Mouse (Mus musculus) forebrain, postnatal 0 days (tissue): Measurements from ENCODE around the gene Gm19402. TPM values are rescaled to one million over a fixed set of nuclear protein-coding genes. Genes with fewer than 3 reads are reported as not detected.
"Not testable (repeated sequence)": the region's sequence is repeated elsewhere in the genome, so short reads cannot be mapped to it uniquely, and the experiment has no call there.

Source experiments
- ATAC-seq: fragments of 200-750 bp; cut with Nextera tagmentation; 2 replicates; pipeline ENCODE4 v1.8.0; 2017; ENCODE audit warnings: mild to moderate bottlenecking, moderate library complexity
- DNase-seq: peaks from one replicate; pipeline ENCODE4 v3.0.0-alpha.2; 2015
- H3K27ac ChIP-seq: fragments of 300-500 bp; sonication (generic); 2 replicates; pipeline ENCODE4 v1.5.1; 2014; ENCODE audit warnings: low read depth, mild to moderate bottlenecking, antibody characterized with exemption, low read length, moderate library complexity, mixed read lengths
- H3K27me3 ChIP-seq: fragments of 300-500 bp; sonication (generic); 2 replicates; pipeline ENCODE4 v1.6.1; 2014; ENCODE audit warnings: mild to moderate bottlenecking, low read length, mixed read lengths; ENCODE audit not compliant: insufficient read depth
- H3K36me3 ChIP-seq: fragments of 300-500 bp; sonication (generic); 2 replicates; pipeline ENCODE4 v1.6.1; 2014; ENCODE audit warnings: mild to moderate bottlenecking, moderate library complexity; ENCODE audit not compliant: insufficient read depth
- H3K4me1 ChIP-seq: fragments of 300-500 bp; sonication (generic); 2 replicates; pipeline ENCODE4 v1.6.1; 2014; ENCODE audit warnings: antibody characterized with exemption; ENCODE audit not compliant: insufficient read depth
- H3K4me2 ChIP-seq: fragments of 300-500 bp; sonication (generic); 2 replicates; pipeline ENCODE4 v1.6.1; 2014; ENCODE audit warnings: low read depth, mild to moderate bottlenecking, moderate library complexity
- H3K4me3 ChIP-seq: fragments of 300-500 bp; sonication (generic); 2 replicates; pipeline ENCODE4 v1.5.1; 2014; ENCODE audit warnings: low read depth, low read length, mixed read lengths
- H3K9ac ChIP-seq: fragments of 300-500 bp; sonication (generic); 2 replicates; pipeline ENCODE4 v1.6.1; 2014; ENCODE audit warnings: mild to moderate bottlenecking
- H3K9me3 ChIP-seq: fragments of 300-500 bp; sonication (generic); 2 replicates; pipeline ENCODE4 v1.6.1; 2016; ENCODE audit warnings: low read length
- CTCF ChIP-seq: sonication (generic); IDR thresholded peaks from 2 replicates; pipeline ENCODE4 v1.5.1; 2016; ENCODE audit warnings: antibody characterized with exemption, control low read depth, low read depth
- WGBS: fragments of 180-500 bp; shearing (Covaris S2); extraction: QIAGEN DNeasy Blood & Tissue Kit; methylation state at CpG from one replicate; pipeline ENCODE4 v1.1.7; 2014; 5-methylcytosine and 5-hydroxymethylcytosine counted together
- polyA plus RNA-seq: library from polyadenylated mRNA; unstranded; fragments of >200 nt; fragmentation: Nextera tagmentation; extraction: Ambion mirVana; gene quantifications from 2 replicates; pipeline ENCODE4 v1.2.1, GENCODE M21; 2015
- total RNA-seq: library from RNA; depleted of rRNA; stranded (reverse); fragments of >200 nt; gene quantifications from 2 replicates; pipeline ENCODE4 v1.2.3, GENCODE M21; 2014

Gm19402 gene
- total and polyA plus RNA-seq, 2 experiments from 2014 or later, result not detected

DNA sequence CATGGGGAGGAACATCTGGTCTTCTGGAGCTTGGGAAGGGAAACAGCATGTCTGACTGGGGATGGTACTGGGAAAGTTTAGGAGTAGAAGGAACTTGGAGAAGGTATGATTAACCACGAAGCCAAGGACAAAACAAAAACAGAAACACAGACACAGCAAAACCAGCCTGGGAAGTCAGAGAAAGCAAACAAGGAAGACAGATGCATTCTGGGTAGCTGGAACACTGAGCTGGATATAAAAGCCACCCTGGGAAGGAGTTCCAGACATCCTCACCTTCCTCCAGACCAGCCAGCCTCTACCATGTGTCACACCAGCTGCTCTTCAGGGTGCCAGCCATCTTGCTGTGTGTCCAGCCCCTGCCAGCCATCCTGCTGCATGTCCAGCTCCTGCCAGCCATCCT is 24.9 kb upstream of the Gm19402 start, which contains the start of gene Gm10142:
Gm10142 (plus strand) TSS at position 301 of the 400 bp plus-strand sequence.
- H3K27ac ChIP-seq, result no peak within 1 kb of the TSS
- no peaks in the 10 kb centered on the region for H3K36me3 ChIP-seq
- ATAC-seq (no peak), DNase-seq (no peak)
- H3K4me1 ChIP-seq, result no peaks in the 10 kb centered on the region
- H3K4me2 ChIP-seq, result no peak within 1 kb of the TSS
- no peak within 1 kb of the TSS for H3K4me3 ChIP-seq
- no peaks in the 10 kb centered on the region for H3K9me3 ChIP-seq
- no peak for TF ChIP-seq CTCF
- WGBS, result 96% methylated on average over 1 of the region's 1 CpGs
- no peaks in the 10 kb centered on the region for H3K27me3 ChIP-seq
- H3K9ac ChIP-seq, result no peak within 1 kb of the TSS

DNA sequence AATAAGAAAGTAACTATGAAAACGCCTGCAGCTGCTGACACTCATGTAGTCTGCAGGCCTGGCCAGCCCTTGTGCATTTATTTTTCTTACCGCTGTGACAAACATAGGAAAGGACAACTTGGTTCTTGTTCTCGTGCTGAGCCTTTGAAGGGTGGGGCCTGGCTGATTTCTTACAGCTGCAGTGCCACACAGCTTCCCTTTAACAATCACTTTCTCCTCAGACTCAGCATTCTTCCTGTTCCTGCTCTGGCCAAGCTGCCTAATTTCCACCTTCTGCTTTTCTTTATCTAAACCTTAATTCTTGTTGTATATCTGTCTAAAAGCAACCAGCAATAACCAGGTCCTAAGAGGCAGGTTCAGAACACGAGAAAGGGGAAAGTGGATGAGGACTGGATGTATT is 23.2 kb upstream of the Gm19402 start:
- TF ChIP-seq CTCF, result no peak
- H3K27me3 ChIP-seq, result no peaks in the 10 kb centered on the region
- no peak overlapping the region for H3K4me3 ChIP-seq
- no peaks in the 10 kb centered on the region for H3K36me3 ChIP-seq
- no peaks in the 10 kb centered on the region for H3K4me1 ChIP-seq
- no peaks in the 10 kb centered on the region for H3K9me3 ChIP-seq
- WGBS, result 74% methylated on average over 4 of the region's 4 CpGs
- no peak overlapping the region for H3K4me2 ChIP-seq
- DNase-seq (no peak), ATAC-seq (no peak)
- no peak overlapping the region for H3K27ac ChIP-seq
- no peak overlapping the region for H3K9ac ChIP-seq

DNA sequence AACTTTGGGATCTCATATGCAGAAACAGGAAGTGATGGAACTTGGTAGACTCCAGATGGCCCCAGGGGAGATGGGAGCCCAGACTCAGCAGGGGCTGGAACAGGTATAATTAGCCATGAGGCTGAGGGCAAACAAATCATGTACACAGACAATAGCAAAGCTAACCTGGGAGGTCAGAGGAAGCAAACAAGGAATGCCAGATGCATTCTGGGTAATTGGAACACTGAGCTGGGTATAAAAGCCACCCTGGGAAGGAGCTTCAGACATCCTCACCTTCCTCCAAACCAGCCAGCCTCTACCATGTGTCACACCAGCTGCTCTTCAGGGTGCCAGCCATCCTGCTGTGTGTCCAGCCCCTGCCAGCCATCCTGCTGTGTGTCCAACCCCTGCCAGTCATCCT is 20.6 kb upstream of the Gm19402 start, which contains the start of gene Gm10024:
Gm10024 (plus strand) TSS at position 301 of the 400 bp plus-strand sequence.
- not testable (repeated sequence) for H3K4me3 ChIP-seq, H3K27me3 ChIP-seq, H3K4me2 ChIP-seq, H3K9me3 ChIP-seq, H3K4me1 ChIP-seq, ATAC-seq, H3K9ac ChIP-seq, H3K36me3 ChIP-seq, H3K27ac ChIP-seq, DNase-seq

DNA sequence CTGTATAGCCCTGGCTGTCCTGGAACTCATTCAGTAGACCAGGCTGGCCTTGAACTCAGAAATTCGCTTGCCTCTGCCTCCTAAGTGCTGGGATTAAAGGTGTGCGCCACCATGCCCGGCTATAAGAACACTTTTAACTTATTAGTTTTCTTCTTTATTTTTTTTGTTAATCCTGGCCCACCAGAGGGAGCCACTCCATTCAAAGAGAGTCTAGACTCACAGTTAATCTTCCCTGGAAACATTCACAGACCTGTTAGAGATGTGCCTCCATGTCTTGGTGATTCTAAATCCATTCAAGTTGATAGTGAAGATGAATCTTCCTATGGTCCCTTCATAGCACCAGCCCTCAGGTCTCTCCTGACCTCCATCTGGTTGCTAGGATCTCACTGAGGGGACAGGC is 19.3 kb upstream of the Gm19402 start:
- Histone ChIP-seq H3K27ac (no peak overlapping the region), H3K9ac (no peak overlapping the region), H3K27me3 (no peaks in the 10 kb centered on the region), H3K36me3 (no peaks in the 10 kb centered on the region), H3K4me2 (no peak overlapping the region), H3K9me3 (no peaks in the 10 kb centered on the region), H3K4me3 (no peak overlapping the region), H3K4me1 (no peaks in the 10 kb centered on the region)
- ATAC-seq, result no peak
- TF ChIP-seq CTCF, result peak; percentile 40; the same call in 1 of the 2 replicates
- no peak for DNase-seq
- 75% methylated on average over 3 of the region's 3 CpGs for WGBS

DNA sequence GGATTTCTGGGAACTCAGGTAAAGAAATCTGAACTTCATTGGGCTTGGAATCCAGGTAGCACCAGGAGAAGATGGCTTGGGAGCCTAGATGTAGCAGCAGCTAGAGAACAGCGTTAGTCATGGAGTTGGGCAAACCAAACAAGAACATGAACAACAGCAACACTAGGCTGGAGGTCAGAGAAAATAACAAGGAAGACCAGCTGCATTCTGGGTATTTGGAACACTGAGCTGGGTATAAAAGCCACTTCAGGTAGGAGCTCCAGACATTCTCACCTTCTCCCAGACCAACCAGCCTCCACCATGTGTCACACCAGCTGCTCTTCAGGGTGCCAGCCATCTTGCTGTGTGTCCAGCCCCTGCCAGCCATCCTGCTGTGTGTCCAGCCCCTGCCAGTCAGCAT is 15.8 kb upstream of the Gm19402 start, which contains the start of gene Gm10272:
Gm10272 (plus strand) TSS at position 301 of the 400 bp plus-strand sequence.
- ATAC-seq, result no peak
- no peaks in the 10 kb centered on the region for H3K27me3 ChIP-seq

DNA sequence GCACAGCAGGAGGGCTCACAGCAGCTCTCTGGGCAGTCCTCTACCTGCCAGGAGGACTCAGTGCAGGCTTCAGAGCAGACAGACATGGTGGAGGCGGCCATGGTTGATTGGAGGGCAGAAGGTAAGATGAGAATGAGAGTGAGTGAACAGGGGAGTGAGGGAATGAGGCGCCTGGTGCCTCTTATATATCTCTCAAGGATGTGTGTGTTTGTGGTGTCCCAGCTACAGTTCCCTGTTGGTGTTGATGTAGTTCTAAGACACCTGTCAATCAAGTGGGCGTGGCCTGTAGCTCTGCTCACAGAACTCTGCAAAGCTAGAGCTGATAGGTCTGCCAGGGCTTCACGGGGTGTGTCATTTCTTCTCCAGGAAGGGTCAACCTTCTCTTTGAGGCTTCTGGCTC is 6.6 kb upstream of the Gm19402 start, which contains the start of gene Gm9508:
Gm9508 (minus strand) TSS at position 101 of the 400 bp plus-strand sequence.
- Histone ChIP-seq H3K4me1 (no peaks in the 10 kb centered on the region), H3K4me2 (no peak within 1 kb of the TSS), H3K27me3 (no peaks in the 10 kb centered on the region), H3K36me3 (no peaks in the 10 kb centered on the region), H3K9me3 (no peaks in the 10 kb centered on the region; the same call in 1 of the 2 replicates), H3K27ac (no peak within 1 kb of the TSS), H3K9ac (no peak within 1 kb of the TSS), H3K4me3 (no peak within 1 kb of the TSS)
- DNase-seq (no peak), ATAC-seq (no peak)
- WGBS, result 46% methylated on average over 4 of the region's 4 CpGs
- no peak for TF ChIP-seq CTCF

More for the DNA sequence above, 15.8 kb upstream of the Gm19402 start, which contains the start of gene Gm10272:
- no peak within 1 kb of the TSS for H3K4me2 ChIP-seq
- H3K4me3 ChIP-seq, result no peak within 1 kb of the TSS
- DNase-seq, result no peak
- 93% methylated on average over 1 of the region's 1 CpGs for WGBS
- TF ChIP-seq CTCF, result no peak
- H3K4me1 ChIP-seq, result no peaks in the 10 kb centered on the region
- no peaks in the 10 kb centered on the region for H3K9me3 ChIP-seq
- H3K27ac ChIP-seq, result no peak within 1 kb of the TSS
- no peak within 1 kb of the TSS for H3K9ac ChIP-seq
- H3K36me3 ChIP-seq, result no peaks in the 10 kb centered on the region

DNA sequence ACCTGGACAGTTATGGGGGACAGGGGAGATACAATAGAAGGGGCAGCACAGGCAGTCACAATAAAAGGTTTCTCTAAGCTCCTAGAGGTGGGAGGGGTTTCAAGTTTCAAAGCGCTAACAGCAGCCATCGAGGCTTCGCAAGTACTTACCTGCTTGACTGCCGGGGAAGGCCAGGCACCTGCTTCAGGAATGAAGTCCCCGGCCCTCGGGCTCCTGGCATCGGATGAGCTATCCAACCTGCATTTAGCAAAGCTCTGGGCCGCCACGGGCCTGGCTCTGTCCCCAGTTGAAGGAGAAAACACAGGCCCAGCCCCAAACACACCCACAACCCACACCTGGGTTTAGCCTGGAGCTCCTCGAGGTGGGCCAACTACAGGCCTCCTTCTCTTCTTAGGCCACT is 3.5 kb downstream of the Gm19402 start:
- Histone ChIP-seq H3K27ac (no peak overlapping the region), H3K4me1 (no peaks in the 10 kb centered on the region), H3K27me3 (peaks cover 9% of the 10 kb centered on the region; the same call in 1 of the 2 replicates), H3K9ac (no peak overlapping the region), H3K4me3 (no peak overlapping the region), H3K36me3 (no peaks in the 10 kb centered on the region), H3K4me2 (no peak overlapping the region), H3K9me3 (no peaks in the 10 kb centered on the region)
- DNase-seq (no peak), ATAC-seq (no peak)
- 35% methylated on average over 10 of the region's 10 CpGs for WGBS
- no peak for TF ChIP-seq CTCF
